Comparison of ENCODE assay signal across 8 mouse cellular contexts in genomic region chr19:45005444-45005843, GRCm38 (mm10). TPM values are rescaled to one million over a fixed set of nuclear protein-coding genes. Genes with fewer than 3 reads are reported as not detected.
DNase-seq lines count a peak whose midpoint lies in the region; ATAC-seq lines count a peak whose summit lies in the region.

Twnk (plus strand) TSS chr19:45005663.

- peak within 1 kb of the TSS; percentile 97 for H3K4me3 ChIP-seq in embryonic facial prominence, embryonic 15.5 days (replicated peaks)
- H3K4me3 ChIP-seq in heart, embryonic 15.5 days = peak within 1 kb of the TSS; percentile 97
- H3K4me3 ChIP-seq in neural tube, embryonic 13.5 days = peak within 1 kb of the TSS; percentile 81

- DNase-seq in 3134 (ENCODE audit: extremely low read depth, insufficient read length, low spot score) = peak; percentile 72
- peak; percentile 77 for DNase-seq in NIH3T3 (ENCODE audit: low read depth)
- DNase-seq in kidney, postnatal 14 days = peak; percentile 72
- DNase-seq in lung, adult 18-20 months = peak; percentile 71 to 76
- DNase-seq in right cerebral cortex, postnatal 10 days (ENCODE audit: low spot score in 2 of 2) = no peak

- H3K9me3 ChIP-seq in embryonic facial prominence, embryonic 15.5 days (replicated peaks) = no peaks in the 10 kb centered on the region
- H3K9me3 ChIP-seq in heart, embryonic 15.5 days (replicated peaks) = no peaks in the 10 kb centered on the region
- no peaks in the 10 kb centered on the region for H3K9me3 ChIP-seq in neural tube, embryonic 13.5 days

- peak within 1 kb of the TSS; percentile 83 for H3K27ac ChIP-seq in embryonic facial prominence, embryonic 15.5 days (replicated peaks)
- H3K27ac ChIP-seq in heart, embryonic 15.5 days = peak within 1 kb of the TSS; percentile 87
- peak within 1 kb of the TSS; percentile 79 for H3K27ac ChIP-seq in neural tube, embryonic 13.5 days (replicated peaks)

- H3K4me2 ChIP-seq in embryonic facial prominence, embryonic 15.5 days (replicated peaks) = peak within 1 kb of the TSS; percentile 79
- peak within 1 kb of the TSS; percentile 88 for H3K4me2 ChIP-seq in heart, embryonic 15.5 days
- peak within 1 kb of the TSS; percentile 77 for H3K4me2 ChIP-seq in neural tube, embryonic 13.5 days

- no peak for ATAC-seq in embryonic facial prominence, embryonic 15.5 days (ENCODE audit: insufficient number of reproducible peaks, low FRiP score, low TSS enrichment, low read depth)
- 0 out of 2 replicates have a peak, but pooled peaks have one; percentile 0 for ATAC-seq in heart, embryonic 15.5 days (replicated peaks; ENCODE audit: insufficient number of reproducible peaks, insufficient read depth, low FRiP score, low read depth)
- ATAC-seq in neural tube, embryonic 13.5 days (ENCODE audit: low read depth) = no peak

- peak within 1 kb of the TSS; percentile 77 for H3K9ac ChIP-seq in embryonic facial prominence, embryonic 15.5 days
- peak within 1 kb of the TSS; percentile 85 for H3K9ac ChIP-seq in heart, embryonic 15.5 days
- H3K9ac ChIP-seq in neural tube, embryonic 13.5 days = peak within 1 kb of the TSS; percentile 83

- peaks cover 28% of the 10 kb centered on the region for H3K4me1 ChIP-seq in embryonic facial prominence, embryonic 15.5 days
- H3K4me1 ChIP-seq in heart, embryonic 15.5 days (replicated peaks) = peaks cover 34% of the 10 kb centered on the region
- H3K4me1 ChIP-seq in neural tube, embryonic 13.5 days (replicated peaks) = peaks cover 45% of the 10 kb centered on the region

- H3K36me3 ChIP-seq in embryonic facial prominence, embryonic 15.5 days = peaks cover 47% of the 10 kb centered on the region
- peaks cover 21% of the 10 kb centered on the region for H3K36me3 ChIP-seq in heart, embryonic 15.5 days
- H3K36me3 ChIP-seq in neural tube, embryonic 13.5 days = peaks cover 58% of the 10 kb centered on the region

- no peaks in the 10 kb centered on the region for H3K27me3 ChIP-seq in embryonic facial prominence, embryonic 15.5 days
- H3K27me3 ChIP-seq in heart, embryonic 15.5 days = no peaks in the 10 kb centered on the region
- H3K27me3 ChIP-seq in neural tube, embryonic 13.5 days = no peaks in the 10 kb centered on the region

- 10% methylated on average over 16 of the region's 16 CpGs for WGBS in embryonic facial prominence, embryonic 15.5 days
- 9% methylated on average over 16 of the region's 16 CpGs for WGBS in heart, embryonic 15.5 days
- WGBS in neural tube, embryonic 13.5 days = 10% methylated on average over 16 of the region's 16 CpGs

RNA-seq across cellular contexts. Expression of gene Twnk, which starts in this region (rescaled TPM):
- 20.2 and 22.1 TPM in 2 replicates for polyA plus RNA-seq in embryonic facial prominence, embryonic 15.5 days (2015; fragmentation: Nextera tagmentation; extraction: Ambion mirVana)
- 19.4 TPM in 2 replicates for polyA plus RNA-seq in heart, embryonic 15.5 days (2015; fragmentation: Nextera tagmentation; extraction: Ambion mirVana)
- 15.6 and 17.0 TPM in 2 replicates for polyA plus RNA-seq in neural tube, embryonic 13.5 days (2015; fragmentation: Nextera tagmentation; extraction: Ambion mirVana)

Comparison
In these comparisons a context has a peak if more than half of its experiments do, and no peak if none do; other contexts are left out.
1. DNase-seq: peak in 3134 (single experiment), NIH3T3 (single experiment), kidney, postnatal 14 days (single experiment) and lung, adult 18-20 months (2 of 2); none in right cerebral cortex, postnatal 10 days (0 of 2).
2. Peak in every context shown above with its lines, with median percentiles within 50 percentile points of each other: H3K27ac ChIP-seq, H3K4me2 ChIP-seq, H3K4me3 ChIP-seq and H3K9ac ChIP-seq.